Mouse (Mus musculus): Measurements from ENCODE around the gene Sdad1. TPM values are rescaled to one million over a fixed set of nuclear protein-coding genes. Genes with fewer than 3 reads are reported as not detected.

Sdad1 gene
- total RNA-seq, 2 experiments from 2014 or later: 41.2 to 84.2 TPM

GRCm38 (mm10) chr5:92318119-92318518, 7.8 kb upstream of the Sdad1 start:
- peak; percentile 74 for ATAC-seq (replicated peaks; ENCODE audit: poor library complexity, severe bottlenecking)

- no peak for ATAC-seq (replicated peaks; ENCODE audit: poor library complexity, severe bottlenecking)
Observed at GRCm38 (mm10) chr5:92313776-92314175, 3.5 kb upstream of the Sdad1 start.

GRCm38 (mm10) chr5:92312046-92312715, 1.9 kb upstream of the Sdad1 start:
- ATAC-seq (replicated peaks; ENCODE audit: poor library complexity, severe bottlenecking): peak; percentile 54

- ATAC-seq (replicated peaks; ENCODE audit: poor library complexity, severe bottlenecking): no peak
Observed at GRCm38 (mm10) chr5:92304291-92304690, 6.0 kb downstream of the Sdad1 start.

- ATAC-seq (replicated peaks; ENCODE audit: poor library complexity, severe bottlenecking): no peak
Observed at GRCm38 (mm10) chr5:92302149-92302840, 8.0 kb downstream of the Sdad1 start.

- no peak for ATAC-seq (replicated peaks; ENCODE audit: poor library complexity, severe bottlenecking)
Observed at GRCm38 (mm10) chr5:92294525-92294924, 15.8 kb downstream of the Sdad1 start.

- ATAC-seq (replicated peaks; ENCODE audit: poor library complexity, severe bottlenecking): 0 out of 2 replicates have a peak, but pooled peaks have one; percentile 22
Observed at GRCm38 (mm10) chr5:92291652-92292414, 18.4 kb downstream of the Sdad1 start.

GRCm38 (mm10) chr5:92287840-92288239, 22.4 kb downstream of the Sdad1 start:
- ATAC-seq (replicated peaks; ENCODE audit: poor library complexity, severe bottlenecking): no peak

- no peak for ATAC-seq (replicated peaks; ENCODE audit: poor library complexity, severe bottlenecking)
Observed at GRCm38 (mm10) chr5:92283107-92283506, 27.2 kb downstream of the Sdad1 start.

GRCm38 (mm10) chr5:92282571-92282970, 27.7 kb downstream of the Sdad1 start:
- no peak for ATAC-seq (replicated peaks; ENCODE audit: poor library complexity, severe bottlenecking)

GRCm38 (mm10) chr5:92278942-92279537, 31.2 kb downstream of the Sdad1 start:
- peak; percentile 70 for ATAC-seq (replicated peaks; ENCODE audit: poor library complexity, severe bottlenecking)

GRCm38 (mm10) chr5:92277437-92278394, 32.6 kb downstream of the Sdad1 start, which contains the start of gene Naaa:
TSS of gene Naaa (minus strand) at chr5:92278170.
- ATAC-seq (replicated peaks; ENCODE audit: poor library complexity, severe bottlenecking): peak; percentile 72

- peak; percentile 94 for ATAC-seq (replicated peaks; ENCODE audit: poor library complexity, severe bottlenecking)
Observed at GRCm38 (mm10) chr5:92270496-92270895, 39.8 kb downstream of the Sdad1 start.

- ATAC-seq (replicated peaks; ENCODE audit: poor library complexity, severe bottlenecking): no peak
Observed at GRCm38 (mm10) chr5:92263761-92264359, 46.4 kb downstream of the Sdad1 start.

GRCm38 (mm10) chr5:92262646-92263045, 47.6 kb downstream of the Sdad1 start:
- ATAC-seq (replicated peaks; ENCODE audit: poor library complexity, severe bottlenecking): peak; percentile 80

GRCm38 (mm10) chr5:92256218-92256617, 54.1 kb downstream of the Sdad1 start, which contains the start of gene Ppef2:
TSS of gene Ppef2 (minus strand) at chr5:92256278.
- ATAC-seq (replicated peaks; ENCODE audit: poor library complexity, severe bottlenecking): no peak

GRCm38 (mm10) chr5:92254476-92254875, 55.8 kb downstream of the Sdad1 start:
- peak; percentile 61 for ATAC-seq (replicated peaks; ENCODE audit: poor library complexity, severe bottlenecking)

- ATAC-seq (replicated peaks; ENCODE audit: poor library complexity, severe bottlenecking): peak; percentile 33
Observed at GRCm38 (mm10) chr5:92252797-92253343, 57.4 kb downstream of the Sdad1 start.

GRCm38 (mm10) chr5:92252031-92252430, 58.2 kb downstream of the Sdad1 start:
- no peak for ATAC-seq (replicated peaks; ENCODE audit: poor library complexity, severe bottlenecking)
